Mouse (Mus musculus) brain, adult 2 months (tissue): ENCODE measurements at regions not wholly inside any gene's neighbourhood (a gene's known extent, or its start where the extent isn't known, plus 50 kb on each side); places are given as distances from the start of the nearest gene placed in this dataset.

Experiments
- DNase-seq: peaks from one replicate; pipeline ENCODE4 v3.0.0; 2011; ENCODE audit warnings: low read depth, low spot score

- DNase-seq = peak; percentile 20
Observed at GRCm38 (mm10) chr2:51334437-51334836, 185.5 kb upstream of the Rnd3 start.

- no peak for DNase-seq
Observed at GRCm38 (mm10) chr2:51327081-51327480, 178.2 kb upstream of the Rnd3 start.

- no peak for DNase-seq
Observed at GRCm38 (mm10) chr2:51321676-51322075, 172.8 kb upstream of the Rnd3 start.

- no peak for DNase-seq
Observed at GRCm38 (mm10) chr2:51316452-51316851, 167.5 kb upstream of the Rnd3 start.

DNA sequence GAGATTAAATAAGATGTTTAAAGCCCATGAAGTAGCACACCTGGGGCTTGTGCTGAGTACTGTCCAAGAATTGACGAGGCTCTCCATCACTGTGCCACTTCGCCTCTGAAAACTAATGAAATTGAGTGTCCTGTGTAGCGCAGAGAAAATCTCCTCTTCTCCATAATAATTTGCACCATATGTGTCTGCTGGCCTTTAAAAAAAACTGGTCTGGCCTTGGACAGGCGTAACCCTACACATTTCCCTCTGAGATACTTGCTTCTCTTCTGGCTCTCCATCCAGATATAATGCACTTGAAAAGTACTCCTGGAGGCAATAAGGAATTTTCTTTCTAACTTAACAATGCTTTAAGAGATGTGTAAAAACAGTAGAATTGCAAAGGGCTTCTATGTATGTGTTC, 164.5 kb upstream of the Rnd3 start:
- DNase-seq = no peak

DNA sequence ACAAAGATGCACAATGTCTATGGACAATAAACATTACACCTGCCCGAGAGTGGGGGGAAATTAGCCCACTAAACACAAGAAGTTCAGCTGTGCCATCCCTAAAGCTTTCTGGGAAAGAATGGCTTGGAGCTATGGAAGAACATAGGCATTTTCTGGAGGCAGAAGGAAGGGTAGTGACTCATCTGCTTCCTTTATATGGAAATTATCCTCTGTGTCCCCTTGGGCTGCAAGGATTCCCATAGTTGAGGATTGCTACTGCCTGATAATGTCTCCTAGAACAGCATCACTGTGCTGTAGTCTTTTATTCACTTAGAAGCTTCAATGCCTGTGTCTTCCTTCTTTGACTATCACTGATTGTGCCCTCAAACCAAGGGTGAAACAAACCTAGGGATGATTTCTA, 157.3 kb upstream of the Rnd3 start:
- peak; percentile 29 for DNase-seq

DNA sequence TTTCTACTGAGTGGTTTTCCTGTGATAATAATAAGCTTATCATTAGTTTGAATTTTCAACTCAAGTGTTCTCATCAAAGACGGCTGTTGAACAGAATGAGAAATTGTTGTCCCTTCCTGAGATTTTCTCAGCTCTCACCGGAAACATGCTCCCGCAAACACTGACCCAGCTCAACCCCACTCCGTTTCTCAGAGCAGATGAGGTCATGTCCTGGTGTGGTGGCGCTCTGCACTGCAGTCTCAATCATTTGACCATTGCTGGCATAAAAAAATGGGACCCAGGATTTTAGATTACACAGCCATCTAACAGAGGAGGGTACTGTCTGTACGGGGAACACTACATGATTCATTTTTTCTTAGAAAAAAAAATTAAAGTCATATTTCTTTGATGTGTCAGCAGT, 156.5 kb upstream of the Rnd3 start:
- DNase-seq = peak; percentile 21

- DNase-seq = peak; percentile 71
Observed at GRCm38 (mm10) chr2:51304694-51305093, 155.8 kb upstream of the Rnd3 start.

DNA sequence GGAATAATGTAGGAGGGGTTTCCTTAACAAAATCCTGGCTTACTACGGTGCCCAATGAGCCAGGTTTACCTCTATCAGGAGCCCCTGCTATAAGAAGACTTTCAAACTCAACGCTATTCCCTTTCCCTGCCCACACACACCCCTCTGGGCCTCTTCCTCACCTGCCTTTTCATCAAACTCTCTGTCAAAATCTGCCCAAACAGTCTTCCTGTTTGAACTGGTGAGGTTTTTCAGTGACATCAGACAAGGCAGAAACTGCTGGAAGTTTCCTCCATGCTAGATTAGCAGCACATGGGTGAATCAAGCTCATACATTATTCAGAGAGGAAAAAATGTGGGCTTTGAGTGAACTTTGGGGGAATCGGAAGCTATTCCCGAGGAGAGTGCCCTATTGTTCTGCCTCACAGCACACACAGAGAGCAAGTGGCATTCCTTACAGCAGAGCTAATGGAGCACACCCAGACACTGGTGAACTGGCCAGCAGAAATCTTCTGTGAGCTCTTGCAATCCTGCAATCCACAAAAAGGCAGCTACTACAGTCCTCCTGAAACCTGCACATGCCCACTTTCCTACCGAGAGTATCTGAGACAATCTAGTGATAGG, 141.8 kb upstream of the Rnd3 start:
- no peak for DNase-seq

- DNase-seq = no peak
Observed at GRCm38 (mm10) chr2:51288678-51289077, 139.8 kb upstream of the Rnd3 start.

DNA sequence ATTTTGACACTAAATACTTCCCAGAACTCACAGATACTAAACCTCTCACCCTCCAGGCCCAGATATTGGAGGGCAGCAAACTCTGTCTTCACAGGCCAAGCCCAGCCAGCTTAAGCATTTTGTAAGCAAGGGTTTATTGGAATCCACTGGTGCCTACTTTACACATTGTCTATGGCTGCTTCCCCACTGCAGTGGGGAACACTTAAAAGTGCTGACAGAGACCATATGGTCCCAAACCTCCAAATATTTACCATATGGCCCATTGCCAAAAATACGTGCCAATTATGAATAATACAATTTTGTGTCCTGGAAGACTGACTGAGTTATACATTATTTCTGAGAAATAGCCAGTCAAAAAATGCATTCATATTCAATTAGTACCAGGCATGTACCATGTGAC, 136.7 kb upstream of the Rnd3 start:
- DNase-seq = no peak

GRCm38 (mm10) chr2:51284781-51285225, 135.9 kb upstream of the Rnd3 start:
- peak; percentile 66 for DNase-seq

DNA sequence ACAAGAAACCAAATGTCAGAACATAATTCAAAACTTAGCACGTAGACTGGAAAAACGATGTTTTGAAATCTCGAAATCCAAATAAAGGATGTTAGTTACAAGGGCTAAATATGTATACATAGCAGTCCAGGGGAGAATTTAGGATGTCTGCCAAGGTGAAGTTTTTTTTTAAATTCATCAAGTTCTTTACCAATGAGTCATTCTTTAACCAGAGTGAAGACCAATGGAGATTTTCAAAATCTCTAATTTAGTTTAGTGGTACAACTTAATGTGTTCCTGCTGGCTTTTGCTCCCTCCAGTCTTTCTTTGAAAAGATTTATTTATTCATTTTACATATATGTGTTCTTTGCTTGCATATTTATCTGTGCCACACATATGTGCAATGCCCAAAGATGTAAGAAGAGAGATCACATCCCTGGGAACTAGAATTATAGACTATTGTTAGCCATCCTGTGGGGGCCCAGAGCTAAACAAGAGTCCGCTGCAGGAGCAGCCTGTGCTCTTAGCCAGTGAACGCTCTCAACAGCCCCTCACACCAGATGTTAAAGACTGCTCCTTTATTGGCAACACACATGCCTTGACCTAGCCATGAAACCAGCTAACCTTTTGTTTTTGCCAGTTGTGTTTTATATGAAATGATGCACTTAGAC, 130.6 kb upstream of the Rnd3 start:
- DNase-seq = no peak

- DNase-seq = no peak
Observed at GRCm38 (mm10) chr2:51278824-51279223, 129.9 kb upstream of the Rnd3 start.

DNA sequence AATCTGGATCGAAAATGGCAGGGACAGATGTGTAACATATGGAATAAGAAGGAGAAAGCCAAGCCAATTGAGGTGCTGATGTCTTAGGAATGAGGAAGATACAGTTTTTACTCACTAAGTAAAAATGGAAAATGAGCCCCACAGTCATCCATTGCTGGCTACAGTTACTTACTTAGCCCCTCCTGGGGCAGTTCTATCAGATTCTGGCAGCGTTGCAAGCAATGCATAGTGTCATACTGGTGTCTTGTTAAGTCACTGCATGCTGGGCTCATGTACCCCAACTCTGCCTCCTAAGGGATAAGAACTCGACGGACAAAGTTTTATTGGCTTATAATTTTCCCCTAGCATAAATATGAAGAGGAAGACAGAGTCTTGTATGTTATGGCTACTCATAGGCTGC, 129.4 kb upstream of the Rnd3 start:
- DNase-seq = no peak

GRCm38 (mm10) chr2:51276591-51276990, 127.7 kb upstream of the Rnd3 start:
- DNase-seq = no peak

- no peak for DNase-seq
Observed at GRCm38 (mm10) chr2:51273300-51273699, 124.4 kb upstream of the Rnd3 start.

DNA sequence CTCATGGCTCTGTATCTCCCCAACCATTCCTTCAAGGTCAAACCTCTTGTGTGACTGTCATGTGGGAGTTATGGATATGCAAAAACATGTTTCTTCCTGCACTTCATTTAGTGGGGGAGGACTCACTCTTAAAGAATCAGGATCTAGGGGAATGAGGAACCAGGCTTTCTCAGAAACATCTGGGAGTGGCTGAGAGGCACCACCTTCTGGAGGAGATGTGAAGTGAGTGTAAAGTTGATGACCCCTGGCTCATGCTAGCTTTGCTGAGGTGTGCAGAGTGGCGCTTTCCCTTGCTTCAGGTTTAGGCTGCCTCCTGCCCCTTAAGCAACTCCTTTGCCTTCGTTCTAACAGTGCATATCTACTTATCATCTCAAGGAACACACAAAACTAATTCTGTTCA, 119.6 kb upstream of the Rnd3 start:
- DNase-seq = no peak

GRCm38 (mm10) chr2:51267662-51268061, 118.8 kb upstream of the Rnd3 start:
- no peak for DNase-seq

DNA sequence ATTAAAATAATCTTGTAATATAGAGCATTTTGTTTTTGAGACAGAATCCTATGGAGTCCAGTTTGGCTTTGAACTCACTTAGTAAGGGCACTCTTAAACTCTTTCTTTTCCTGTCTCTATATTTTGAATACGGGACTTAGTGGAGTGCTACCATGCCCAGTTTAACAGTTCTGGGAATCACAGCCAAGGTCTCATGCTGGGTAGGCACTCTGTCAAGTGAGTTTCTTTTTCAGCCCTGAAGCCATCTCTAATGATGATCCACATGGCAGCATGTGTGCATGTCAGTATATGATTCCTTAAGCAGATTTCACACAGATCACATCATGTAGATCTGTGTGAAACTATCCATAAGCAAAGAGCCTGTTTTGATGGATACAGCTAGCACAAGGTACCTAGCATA, 113.6 kb upstream of the Rnd3 start:
- DNase-seq = no peak

DNA sequence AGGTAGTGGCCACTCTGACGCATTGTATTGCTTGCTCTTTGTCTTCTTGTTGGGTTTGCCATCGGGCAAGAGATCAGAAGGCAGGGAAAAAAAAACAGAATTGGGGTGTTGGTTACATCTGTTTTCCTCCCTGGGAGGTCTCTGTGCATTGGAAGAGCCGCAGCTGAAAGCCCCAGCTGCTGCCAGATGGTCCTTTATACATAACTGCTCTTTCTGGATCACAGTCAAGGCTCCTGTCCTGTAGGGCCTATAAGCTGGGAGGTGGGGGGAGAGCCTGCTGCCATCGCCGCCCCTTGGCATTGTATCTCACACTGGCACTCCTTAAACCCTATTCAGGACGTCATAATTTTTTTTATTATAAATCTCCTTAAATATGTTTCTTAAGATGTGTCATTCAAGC, 101.9 kb upstream of the Rnd3 start:
- no peak for DNase-seq

DNA sequence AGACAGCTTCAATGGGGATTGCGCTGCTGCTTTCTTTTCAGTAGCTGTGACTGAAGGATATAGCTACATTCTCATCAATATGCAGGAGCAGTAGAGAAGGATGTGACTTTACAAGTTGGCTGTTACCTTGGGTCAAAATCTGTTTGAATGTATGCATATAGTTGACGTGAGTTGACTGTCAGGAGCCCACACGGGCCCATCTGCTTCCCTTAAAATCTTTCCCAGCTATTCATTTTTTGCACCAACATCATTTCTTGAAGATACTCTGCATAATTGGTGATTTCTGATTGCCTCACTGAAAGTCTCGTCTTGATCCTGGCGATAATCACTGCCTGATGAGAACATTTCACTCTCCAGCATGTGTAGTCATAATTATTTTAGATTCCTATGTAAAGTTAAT, 92.7 kb upstream of the Rnd3 start:
- peak; percentile 32 for DNase-seq

DNA sequence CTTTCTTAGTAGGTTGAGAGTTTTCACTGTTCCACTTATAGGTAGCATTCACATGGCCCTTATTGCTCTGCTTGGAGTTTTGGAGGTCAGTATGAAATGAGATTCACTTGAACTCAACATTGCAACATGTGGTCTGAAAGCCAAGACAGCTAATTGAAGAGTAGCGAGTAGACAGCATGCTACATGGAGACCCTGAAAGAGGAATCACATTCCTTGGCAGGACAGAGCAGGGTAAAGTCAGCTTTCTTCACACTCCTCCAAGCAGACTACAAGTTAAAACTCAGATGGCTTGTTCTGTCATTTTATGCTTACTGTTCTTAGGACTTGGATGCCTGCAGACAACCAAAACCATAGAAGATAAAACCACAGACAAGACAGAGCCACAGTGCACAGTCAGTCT, 91.1 kb upstream of the Rnd3 start:
- no peak for DNase-seq

GRCm38 (mm10) chr2:51238992-51239391, 90.1 kb upstream of the Rnd3 start:
- DNase-seq = no peak
